ENCODE assay signal across 12 mouse cellular contexts in genomic region chr6:125344084-125344483, GRCm38 (mm10). TPM values are rescaled to one million over a fixed set of nuclear protein-coding genes. Genes with fewer than 3 reads are reported as not detected.
DNase-seq lines count a peak whose midpoint lies in the region; ATAC-seq and TF ChIP-seq lines count a peak whose summit lies in the region.
"Had no signal": no experiment of that assay in that cellular context is flagged by ENCODE, and none has a peak within 500 bp of the region (broad histone marks: within the 10 kb centered on the region; RNA-seq: fewer than 3 reads in every experiment).

No protein-coding gene starts in this region.

- H3K9ac ChIP-seq in kidney, postnatal 0 days (ENCODE audit: low read depth, low read length) = no peak overlapping the region
- H3K9ac ChIP-seq in kidney, embryonic 14.5 days (ENCODE audit: low read depth, low read length) = no peak overlapping the region
- no peak overlapping the region for H3K9ac ChIP-seq in embryonic facial prominence, embryonic 15.5 days
- H3K9ac ChIP-seq in intestine, embryonic 16.5 days (ENCODE audit: low read depth, low read length) = 0 out of 2 replicates have a peak overlapping the region, but pooled peaks have one; percentile 0
- H3K9ac ChIP-seq: hindbrain, embryonic 13.5 days had no signal

- ATAC-seq in kidney, postnatal 0 days (replicated peaks; ENCODE audit: low FRiP score, low read depth) = no peak
- ATAC-seq in kidney, embryonic 14.5 days (ENCODE audit: low FRiP score, low TSS enrichment) = no peak
- no peak for ATAC-seq in embryonic facial prominence, embryonic 15.5 days (ENCODE audit: insufficient number of reproducible peaks, low FRiP score, low TSS enrichment, low read depth)
- ATAC-seq in intestine, embryonic 16.5 days = no peak

- WGBS in kidney, postnatal 0 days = 11% methylated on average over 8 of the region's 8 CpGs
- WGBS in kidney, embryonic 14.5 days = 18% methylated on average over 8 of the region's 8 CpGs
- 24% methylated on average over 8 of the region's 8 CpGs for WGBS in embryonic facial prominence, embryonic 15.5 days
- WGBS in intestine, embryonic 16.5 days = 20% methylated on average over 8 of the region's 8 CpGs

- no peak overlapping the region for H3K4me2 ChIP-seq in kidney, postnatal 0 days (ENCODE audit: low read length)
- H3K4me2 ChIP-seq in kidney, embryonic 14.5 days (replicated peaks; ENCODE audit: low read depth, low read length) = no peak overlapping the region
- H3K4me2 ChIP-seq in embryonic facial prominence, embryonic 15.5 days (replicated peaks) = 0 out of 2 replicates have a peak overlapping the region, but pooled peaks have one; percentile 15
- H3K4me2 ChIP-seq in intestine, embryonic 16.5 days (ENCODE audit: low read depth, low read length) = no peak overlapping the region
- H3K4me2 ChIP-seq: hindbrain, embryonic 13.5 days had no signal

- no peaks in the 10 kb centered on the region for H3K27me3 ChIP-seq in kidney, postnatal 0 days (ENCODE audit: insufficient read depth, low read length)
- no peaks in the 10 kb centered on the region for H3K27me3 ChIP-seq in kidney, embryonic 14.5 days (ENCODE audit: control insufficient read depth, insufficient read depth, low read length)
- no peaks in the 10 kb centered on the region for H3K27me3 ChIP-seq in embryonic facial prominence, embryonic 15.5 days
- H3K27me3 ChIP-seq in intestine, embryonic 16.5 days (replicated peaks; ENCODE audit: control insufficient read depth, insufficient read depth, low read length) = no peaks in the 10 kb centered on the region

- no peaks in the 10 kb centered on the region for H3K9me3 ChIP-seq in kidney, postnatal 0 days (replicated peaks; ENCODE audit: low read length)
- no peaks in the 10 kb centered on the region for H3K9me3 ChIP-seq in kidney, embryonic 14.5 days (ENCODE audit: control insufficient read depth, low read length)
- no peaks in the 10 kb centered on the region for H3K9me3 ChIP-seq in embryonic facial prominence, embryonic 15.5 days (replicated peaks)
- H3K9me3 ChIP-seq in intestine, embryonic 16.5 days (ENCODE audit: control insufficient read depth, low read length) = no peaks in the 10 kb centered on the region
- H3K9me3 ChIP-seq: hindbrain, embryonic 13.5 days had no signal

- no peaks in the 10 kb centered on the region for H3K36me3 ChIP-seq in kidney, postnatal 0 days (ENCODE audit: insufficient read depth, low read length)
- H3K36me3 ChIP-seq in kidney, embryonic 14.5 days (ENCODE audit: control insufficient read depth, insufficient read depth, low read length) = no peaks in the 10 kb centered on the region
- H3K36me3 ChIP-seq in embryonic facial prominence, embryonic 15.5 days = no peaks in the 10 kb centered on the region
- H3K36me3 ChIP-seq in intestine, embryonic 16.5 days (ENCODE audit: control insufficient read depth, insufficient read depth, low read length) = no peaks in the 10 kb centered on the region
- H3K36me3 ChIP-seq: hindbrain, embryonic 13.5 days had no signal

- peak overlapping the region; percentile 36; the same call in 1 of the 2 replicates for H3K27ac ChIP-seq in kidney, postnatal 0 days
- no peak overlapping the region for H3K27ac ChIP-seq in kidney, embryonic 14.5 days (ENCODE audit: low read depth, low read length)
- H3K27ac ChIP-seq in embryonic facial prominence, embryonic 15.5 days (replicated peaks) = peak overlapping the region; percentile 58
- peak overlapping the region; percentile 12; the same call in 1 of the 2 replicates for H3K27ac ChIP-seq in intestine, embryonic 16.5 days (ENCODE audit: low read length)
- H3K27ac ChIP-seq: hindbrain, embryonic 13.5 days had no signal

- TF ChIP-seq CTCF in kidney, postnatal 0 days (IDR thresholded peaks at IDR 0.05; ENCODE audit: low read depth) = no peak

- DNase-seq in kidney, postnatal 0 days (ENCODE audit: low spot score) = no peak
- DNase-seq in lung, postnatal 36 days = peak; percentile 76
- DNase-seq in layer of hippocampus, postnatal 14 days (ENCODE audit: low spot score in 2 of 2) = no peak
- DNase-seq in thymus, adult 18-20 months = no peak
- DNase-seq: right cerebral cortex, adult 18-20 months had no signal

- H3K4me1 ChIP-seq in kidney, postnatal 0 days (replicated peaks; ENCODE audit: insufficient read depth, low read length) = peaks cover 11% of the 10 kb centered on the region; the same call in 1 of the 2 replicates
- H3K4me1 ChIP-seq in kidney, embryonic 14.5 days (ENCODE audit: control insufficient read depth, insufficient read depth, low read length) = peaks cover 20% of the 10 kb centered on the region
- peaks cover 37% of the 10 kb centered on the region for H3K4me1 ChIP-seq in embryonic facial prominence, embryonic 15.5 days
- H3K4me1 ChIP-seq in intestine, embryonic 16.5 days (ENCODE audit: control insufficient read depth, insufficient read depth, low read length) = peaks cover 57% of the 10 kb centered on the region

- H3K4me3 ChIP-seq in kidney, postnatal 0 days (replicated peaks; ENCODE audit: low read depth, low read length) = no peak overlapping the region
- H3K4me3 ChIP-seq in kidney, embryonic 14.5 days (ENCODE audit: low read length) = no peak overlapping the region
- no peak overlapping the region for H3K4me3 ChIP-seq in embryonic facial prominence, embryonic 15.5 days (replicated peaks)
- no peak overlapping the region for H3K4me3 ChIP-seq in intestine, embryonic 16.5 days (ENCODE audit: low read length)
- H3K4me3 ChIP-seq: hindbrain, embryonic 13.5 days had no signal

RNA-seq across cellular contexts. Expression of gene Tnfrsf1a, which starts 5.1 kb away (rescaled TPM):
- 77.9 and 80.4 TPM in 2 replicates for polyA plus RNA-seq in kidney, postnatal 0 days (2015; fragmentation: Nextera tagmentation; extraction: Ambion mirVana)
- polyA plus RNA-seq in kidney, embryonic 14.5 days (2014; fragmentation: Nextera tagmentation; extraction: Ambion mirVana) = 67.1 and 69.3 TPM in 2 replicates
- 88.7 and 93.3 TPM in 2 replicates for polyA plus RNA-seq in embryonic facial prominence, embryonic 15.5 days (2015; fragmentation: Nextera tagmentation; extraction: Ambion mirVana)
- polyA plus RNA-seq in intestine, embryonic 16.5 days (2015; fragmentation: Nextera tagmentation; extraction: Ambion mirVana) = 90.0 and 95.3 TPM in 2 replicates
- 10 to 100 TPM; 12.8 to 15.2 TPM for total RNA-seq in layer of hippocampus, postnatal 14 days (2021)

RNA-seq across cellular contexts. Expression of gene Scnn1a, which starts 23.6 kb away (rescaled TPM):
- 19.9 and 22.7 TPM in 2 replicates for polyA plus RNA-seq in kidney, postnatal 0 days (2015; fragmentation: Nextera tagmentation; extraction: Ambion mirVana)
- polyA plus RNA-seq in kidney, embryonic 14.5 days (2014; fragmentation: Nextera tagmentation; extraction: Ambion mirVana) = 2.5 and 3.3 TPM in 2 replicates
- 7.2 and 8.8 TPM in 2 replicates for polyA plus RNA-seq in embryonic facial prominence, embryonic 15.5 days (2015; fragmentation: Nextera tagmentation; extraction: Ambion mirVana)
- 5.0 and 7.6 TPM in 2 replicates for polyA plus RNA-seq in intestine, embryonic 16.5 days (2015; fragmentation: Nextera tagmentation; extraction: Ambion mirVana)
- total RNA-seq in layer of hippocampus, postnatal 14 days (2021) = 1 to 10 TPM; 2.8 to 4.1 TPM

RNA-seq across cellular contexts. Expression of gene Ltbr, which starts 30.4 kb away (rescaled TPM):
- 69.8 and 71.6 TPM in 2 replicates for polyA plus RNA-seq in kidney, postnatal 0 days (2015; fragmentation: Nextera tagmentation; extraction: Ambion mirVana)
- 54.0 and 54.3 TPM in 2 replicates for polyA plus RNA-seq in kidney, embryonic 14.5 days (2014; fragmentation: Nextera tagmentation; extraction: Ambion mirVana)
- 47.3 and 47.7 TPM in 2 replicates for polyA plus RNA-seq in embryonic facial prominence, embryonic 15.5 days (2015; fragmentation: Nextera tagmentation; extraction: Ambion mirVana)
- 106 and 107 TPM in 2 replicates for polyA plus RNA-seq in intestine, embryonic 16.5 days (2015; fragmentation: Nextera tagmentation; extraction: Ambion mirVana)
- total RNA-seq in layer of hippocampus, postnatal 14 days (2021) = 10 to 100 TPM in 1 of 2 experiments, 1 to 10 TPM in 1; 9.8 to 13.3 TPM

RNA-seq across cellular contexts. Expression of gene Plekhg6, which starts 36.5 kb away (rescaled TPM):
- polyA plus RNA-seq in kidney, postnatal 0 days (2015; fragmentation: Nextera tagmentation; extraction: Ambion mirVana) = 3.1 and 3.4 TPM in 2 replicates
- 3.8 and 6.1 TPM in 2 replicates for polyA plus RNA-seq in kidney, embryonic 14.5 days (2014; fragmentation: Nextera tagmentation; extraction: Ambion mirVana)
- polyA plus RNA-seq in embryonic facial prominence, embryonic 15.5 days (2015; fragmentation: Nextera tagmentation; extraction: Ambion mirVana) = 3.5 and 3.8 TPM in 2 replicates
- 13.2 and 19.1 TPM in 2 replicates for polyA plus RNA-seq in intestine, embryonic 16.5 days (2015; fragmentation: Nextera tagmentation; extraction: Ambion mirVana)
- total RNA-seq in layer of hippocampus, postnatal 14 days (2021) = not detected
- total RNA-seq: gastrocnemius, adult 8-10 months; megakaryocyte, adult 5-6 weeks had no signal

RNA-seq across cellular contexts. Expression of gene Tuba3a, which starts 58.2 kb away (rescaled TPM):
- polyA plus RNA-seq in kidney, postnatal 0 days (2015; fragmentation: Nextera tagmentation; extraction: Ambion mirVana) = 0.17 TPM in 1 of 2 replicates, not detected in the other
- 0.29 TPM in 1 of 2 replicates, not detected in the other for polyA plus RNA-seq in kidney, embryonic 14.5 days (2014; fragmentation: Nextera tagmentation; extraction: Ambion mirVana)
- 0.24 TPM in 1 of 2 replicates, not detected in the other for polyA plus RNA-seq in embryonic facial prominence, embryonic 15.5 days (2015; fragmentation: Nextera tagmentation; extraction: Ambion mirVana)
- polyA plus RNA-seq in intestine, embryonic 16.5 days (2015; fragmentation: Nextera tagmentation; extraction: Ambion mirVana) = 0.09 and 0.17 TPM in 2 replicates
- total RNA-seq in layer of hippocampus, postnatal 14 days (2021) = not detected
- total RNA-seq: gastrocnemius, adult 8-10 months; left cerebral cortex, adult 18-20 months; megakaryocyte, adult 5-6 weeks had no signal
- polyA plus RNA-seq: hindbrain, embryonic 13.5 days had no signal
